ENCODE assay signal across 24 mouse cellular contexts in genomic region chrX:95441290-95441689, GRCm38 (mm10). TPM values are rescaled to one million over a fixed set of nuclear protein-coding genes. Genes with fewer than 3 reads are reported as not detected.
DNase-seq lines count a peak whose midpoint lies in the region; ATAC-seq and TF ChIP-seq lines count a peak whose summit lies in the region.
"Had no signal": no experiment of that assay in that cellular context is flagged by ENCODE, and none has a peak within 500 bp of the region (broad histone marks: within the 10 kb centered on the region; RNA-seq: fewer than 3 reads in every experiment).

No protein-coding gene starts in this region.

- peaks cover 24% of the 10 kb centered on the region for H3K4me1 ChIP-seq in midbrain, embryonic 13.5 days (replicated peaks)
- 0 out of 2 replicates have a peak, but pooled peaks cover 5% of the 10 kb centered on the region for H3K4me1 ChIP-seq in midbrain, postnatal 0 days (ENCODE audit: insufficient read depth, low read length)
- peaks cover 4% of the 10 kb centered on the region in 2 experiments for H3K4me1 ChIP-seq in CH12.LX (ENCODE audit: control insufficient read depth in 1 of 2, insufficient read depth in 2 of 2)
- H3K4me1 ChIP-seq: embryonic facial prominence, embryonic 12.5 days; intestine, embryonic 15.5 days; limb, embryonic 12.5 days; stomach, embryonic 15.5 days had no signal

- TF ChIP-seq POLR2A in CH12.LX (IDR thresholded peaks at IDR 0.05; ENCODE audit: low read depth, low read length), result no peak

- H3K9ac ChIP-seq in midbrain, embryonic 13.5 days (replicated peaks), result no peak overlapping the region
- no peak overlapping the region for H3K9ac ChIP-seq in midbrain, postnatal 0 days (replicated peaks; ENCODE audit: low read length, poor library complexity, severe bottlenecking)
- no peak overlapping the region for H3K9ac ChIP-seq in CH12.LX (ENCODE audit: insufficient read depth, low read depth)
- H3K9ac ChIP-seq: embryonic facial prominence, embryonic 12.5 days; forebrain, postnatal 0 days; hindbrain, embryonic 15.5 days; intestine, embryonic 15.5 days; limb, embryonic 12.5 days; liver, postnatal 0 days; stomach, embryonic 15.5 days had no signal

- no peaks in the 10 kb centered on the region for H3K27me3 ChIP-seq in midbrain, embryonic 13.5 days
- H3K27me3 ChIP-seq in midbrain, postnatal 0 days (ENCODE audit: insufficient read depth, low read length), result no peaks in the 10 kb centered on the region
- no peaks in the 10 kb centered on the region for H3K27me3 ChIP-seq in CH12.LX (replicated peaks)
- H3K27me3 ChIP-seq: embryonic facial prominence, embryonic 12.5 days; hindbrain, embryonic 15.5 days; intestine, embryonic 15.5 days; stomach, embryonic 15.5 days had no signal

- no peak overlapping the region for H3K27ac ChIP-seq in midbrain, embryonic 13.5 days
- no peak overlapping the region for H3K27ac ChIP-seq in midbrain, postnatal 0 days (ENCODE audit: low read depth, low read length)
- no peak overlapping the region for H3K27ac ChIP-seq in CH12.LX (ENCODE audit: insufficient read depth, low read depth)
- H3K27ac ChIP-seq: embryonic facial prominence, embryonic 12.5 days; hindbrain, embryonic 15.5 days; intestine, embryonic 15.5 days; layer of hippocampus, adult 2 months; limb, embryonic 12.5 days; stomach, embryonic 15.5 days had no signal

- no peak for ATAC-seq in midbrain, embryonic 13.5 days
- ATAC-seq in midbrain, postnatal 0 days (ENCODE audit: low FRiP score), result no peak
- ATAC-seq: forebrain, postnatal 0 days; intestine, embryonic 15.5 days; liver, postnatal 0 days had no signal

- H3K36me3 ChIP-seq in midbrain, embryonic 13.5 days, result 0 out of 2 replicates have a peak, but pooled peaks cover 3% of the 10 kb centered on the region
- H3K36me3 ChIP-seq in midbrain, postnatal 0 days (ENCODE audit: insufficient read depth, low read length), result no peaks in the 10 kb centered on the region
- H3K36me3 ChIP-seq in CH12.LX (replicated peaks in 1 of 2; ENCODE audit: control insufficient read depth in 1 of 2, insufficient read depth in 1 of 2, low read length in 1 of 2), result peaks cover 0 to 2% of the 10 kb centered on the region in 2 experiments
- H3K36me3 ChIP-seq: embryonic facial prominence, embryonic 12.5 days; hindbrain, embryonic 15.5 days; intestine, embryonic 15.5 days; limb, embryonic 12.5 days; stomach, embryonic 15.5 days had no signal

- no peaks in the 10 kb centered on the region for H3K9me3 ChIP-seq in midbrain, embryonic 13.5 days
- H3K9me3 ChIP-seq in midbrain, postnatal 0 days (ENCODE audit: low read length), result no peaks in the 10 kb centered on the region
- H3K9me3 ChIP-seq in CH12.LX (replicated peaks; ENCODE audit: low read length), result no peaks in the 10 kb centered on the region
- H3K9me3 ChIP-seq: embryonic facial prominence, embryonic 12.5 days; hindbrain, embryonic 15.5 days; intestine, embryonic 15.5 days; limb, embryonic 12.5 days; stomach, embryonic 15.5 days had no signal

- in situ Hi-C loops in CH12.LX (cut with MboI; ENCODE audit: low pct_ligation_motif_present, low pct_unique_long_range_greater_than_20kb, low sequenced_read_pairs), result no loop called here

- dilution Hi-C loops in CH12.LX (cut with MboI; ENCODE audit: extremely low pct_ligation_motif_present, extremely low pct_unique_long_range_greater_than_20kb, low sequenced_read_pairs), result no loop called here

- no peak for TF ChIP-seq RAD21 in CH12.LX (IDR thresholded peaks at IDR 0.05; ENCODE audit: low read depth, low read length)

- no peak for TF ChIP-seq CTCF in midbrain, postnatal 0 days (IDR thresholded peaks at IDR 0.05)
- TF ChIP-seq CTCF in CH12.LX (conservative IDR thresholded peaks at IDR 0.05 in 1 of 2, IDR thresholded peaks at IDR 0.05 in 1 of 2; ENCODE audit: low read depth in 2 of 2, low read length in 2 of 2), result no peak

- no peak overlapping the region for H3K4me3 ChIP-seq in midbrain, embryonic 13.5 days (replicated peaks)
- no peak overlapping the region for H3K4me3 ChIP-seq in midbrain, postnatal 0 days (ENCODE audit: low read depth, low read length)
- no peak overlapping the region for H3K4me3 ChIP-seq in CH12.LX (replicated peaks in 1 of 3; ENCODE audit: low read depth in 2 of 3, low read length in 2 of 3, poor library complexity in 1 of 3)
- H3K4me3 ChIP-seq: embryonic facial prominence, embryonic 12.5 days; hindbrain, embryonic 15.5 days; intestine, embryonic 15.5 days; layer of hippocampus, adult 2 months; limb, embryonic 12.5 days; stomach, embryonic 15.5 days had no signal

- peak overlapping the region; percentile 61; the same call in 1 of the 2 replicates for H3K4me2 ChIP-seq in midbrain, embryonic 13.5 days (replicated peaks)
- no peak overlapping the region for H3K4me2 ChIP-seq in midbrain, postnatal 0 days (ENCODE audit: low read depth, low read length, poor library complexity, severe bottlenecking)
- no peak overlapping the region for H3K4me2 ChIP-seq in CH12.LX (ENCODE audit: insufficient read depth, low read depth, poor library complexity, severe bottlenecking)
- H3K4me2 ChIP-seq: embryonic facial prominence, embryonic 12.5 days; intestine, embryonic 15.5 days; limb, embryonic 12.5 days; liver, embryonic 11.5 days had no signal

- no peaks in the 10 kb centered on the region for H3K79me2 ChIP-seq in CH12.LX (replicated peaks; ENCODE audit: control insufficient read depth, extremely low read depth, insufficient read depth, poor library complexity, severe bottlenecking)

- TF ChIP-seq EP300 in CH12.LX (IDR thresholded peaks at IDR 0.05; ENCODE audit: low read length), result no peak

- DNase-seq in adrenal gland, adult 2 months, result peak; percentile 11
- no peak for DNase-seq in adrenal gland, postnatal 25 days
- no peak for DNase-seq in midbrain, postnatal 0 days (ENCODE audit: low spot score)
- DNase-seq in CH12.LX (ENCODE audit: extremely low read depth), result no peak
- DNase-seq in naive thymus-derived CD4-positive, alpha-beta T cell, adult 2 months (ENCODE audit: low read depth), result peak; percentile 28
- no peak for DNase-seq in embryo, embryonic 11 days
- DNase-seq: cerebellum, adult 11-12 months; cerebellum, postnatal 14 days; forebrain, postnatal 0 days; gastrocnemius, postnatal 25 days; heart, postnatal 4 days; kidney, adult 8-10 months; kidney, postnatal 14 days; liver, postnatal 0 days; lung, postnatal 10 days; thymus, postnatal 4 days had no signal

TF ChIP-seq in CH12.LX, 34 proteins besides CTCF, POLR2A, EP300 and RAD21:
- TF ChIP-seq SMC3 (IDR thresholded peaks at IDR 0.05; ENCODE audit: low read depth, low read length) (no peak), ZNF384 (IDR thresholded peaks at IDR 0.05; ENCODE audit: low read depth, low read length) (0 out of 2 replicates have a peak, but pooled peaks have one; percentile 30)

RNA-seq across cellular contexts. Expression of gene Amer1, which starts 3.4 kb away (rescaled TPM):
- total RNA-seq in adrenal gland, adult 2 months (2021), result 1 to 10 TPM; 5.4 to 9.1 TPM
- polyA plus RNA-seq in adrenal gland, adult 2 months (2012; rRNA removed), result 1.4 and 1.6 TPM in 2 replicates
- 10.1 and 12.8 TPM in 2 replicates for total RNA-seq in adrenal gland, postnatal 25 days (2021)
- polyA plus RNA-seq in midbrain, embryonic 13.5 days (2015; fragmentation: Nextera tagmentation; extraction: Ambion mirVana), result 12.0 and 12.5 TPM in 2 replicates
- 19.3 and 23.6 TPM in 2 replicates for total RNA-seq in midbrain, postnatal 0 days (2014; rRNA removed)
- 12.0 and 13.4 TPM in 2 replicates for polyA plus RNA-seq in midbrain, postnatal 0 days (2015; fragmentation: Nextera tagmentation; extraction: Ambion mirVana)
- total RNA-seq in CH12.LX (2012; rRNA removed), result 1.8 and 2.1 TPM in 2 replicates
- total RNA-seq in CH12.LX (2014; rRNA removed), result 1.2 and 1.7 TPM in 2 replicates
- polyA plus RNA-seq in CH12.LX (2012; ENCODE audit: insufficient read length, low read depth), result 2.1 and 2.5 TPM in 2 replicates

Comparison
In these comparisons a context has a peak if more than half of its experiments do, and no peak if none do; other contexts are left out.
1. DNase-seq: peak in adrenal gland, adult 2 months (single experiment) and naive thymus-derived CD4-positive, alpha-beta T cell, adult 2 months (single experiment); none in adrenal gland, postnatal 25 days (single experiment), midbrain, postnatal 0 days (single experiment), CH12.LX (single experiment) and embryo, embryonic 11 days (single experiment).